Mouse (Mus musculus): ENCODE measurements at regions not wholly inside any gene's neighbourhood (a gene's known extent, or its start where the extent isn't known, plus 50 kb on each side); places are given as distances from the start of the nearest gene placed in this dataset.

DNA sequence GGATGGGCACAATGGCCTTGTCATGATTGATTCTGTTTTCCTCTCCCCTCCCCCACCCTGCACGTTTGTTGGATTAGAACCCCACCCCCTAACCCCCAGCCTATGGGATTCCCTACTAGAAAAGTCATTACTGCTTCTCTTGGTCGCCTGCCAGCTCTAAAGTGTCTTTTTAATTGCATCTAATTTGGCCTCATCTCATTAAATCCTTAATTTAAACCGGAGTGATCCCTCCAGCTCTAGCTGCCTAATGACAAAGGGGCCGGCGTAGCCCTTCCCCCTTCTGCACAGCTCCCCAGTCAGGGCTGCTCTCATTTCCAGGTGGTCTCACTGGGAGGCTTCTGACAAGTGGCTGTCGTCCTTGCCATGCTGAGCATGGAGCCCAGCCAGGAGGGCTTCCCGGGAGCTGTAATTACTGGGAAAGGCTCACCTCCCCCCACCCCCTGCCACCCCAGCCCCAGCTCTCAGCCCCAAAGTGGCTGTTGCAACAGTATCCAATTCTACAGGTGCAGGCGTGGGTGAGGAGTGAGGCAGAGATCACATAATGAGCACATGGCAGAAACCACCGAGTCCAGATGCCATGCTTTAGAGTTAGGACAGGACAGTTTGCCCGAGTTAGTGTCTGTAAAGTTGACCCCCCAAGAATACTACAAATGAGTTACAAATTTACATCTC lies 84.8 kb upstream of the Aldh1b1 start:
- DNase-seq (ENCODE audit: low spot score in 2 of 2) = no peak

DNA sequence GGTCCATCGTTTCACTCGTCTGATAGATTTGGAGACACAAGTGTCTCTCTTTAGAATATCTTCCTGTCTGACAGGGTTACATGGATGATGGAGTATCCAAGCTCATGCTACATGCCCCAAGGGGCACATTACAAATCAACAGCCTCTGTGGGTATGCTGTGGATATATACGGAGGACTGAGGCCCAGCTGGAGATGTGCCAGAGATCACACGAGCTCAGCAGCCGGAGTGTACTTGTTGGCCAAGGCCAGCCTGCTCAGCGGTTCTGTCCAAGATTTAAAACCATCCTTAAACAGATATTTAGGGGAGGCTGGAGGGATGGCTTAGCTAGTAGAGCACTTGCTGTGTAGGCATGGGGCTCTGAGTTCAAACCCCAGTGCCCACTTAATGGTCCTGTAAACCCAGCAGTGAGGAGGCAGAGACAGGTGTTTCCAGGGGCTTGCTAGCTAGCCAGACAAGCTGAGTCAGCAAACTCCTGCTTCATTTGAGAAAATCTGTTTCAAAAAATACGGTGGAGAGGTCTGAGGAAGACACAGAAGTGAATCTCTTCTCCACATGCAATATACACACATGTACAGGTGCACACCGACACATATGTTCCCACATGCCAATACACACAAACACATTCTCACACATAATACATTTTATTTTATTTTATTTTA lies 85.6 kb upstream of the Aldh1b1 start:
- no peak for DNase-seq (ENCODE audit: low spot score in 2 of 2)

DNA sequence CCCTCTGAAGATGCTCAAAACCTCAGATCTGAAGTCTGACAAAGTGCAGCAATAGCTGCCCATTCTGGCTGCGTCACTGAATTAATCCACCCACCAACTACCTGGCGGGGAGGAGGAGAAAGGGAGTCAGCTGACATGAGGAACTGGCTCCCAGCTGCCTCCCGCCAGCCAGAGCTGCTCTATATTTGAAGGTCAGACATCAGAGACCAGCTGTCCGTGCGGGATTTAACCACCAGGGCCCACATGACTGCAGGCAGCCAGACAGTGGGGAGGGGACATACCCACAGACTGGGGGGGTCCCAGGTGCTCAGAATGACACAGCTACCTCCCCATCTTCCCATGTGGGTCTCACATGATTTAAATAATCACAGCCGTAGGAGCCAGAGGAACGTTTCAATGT lies 94.8 kb upstream of the Aldh1b1 start:
- no peak for DNase-seq (ENCODE audit: low spot score in 2 of 2)

DNA sequence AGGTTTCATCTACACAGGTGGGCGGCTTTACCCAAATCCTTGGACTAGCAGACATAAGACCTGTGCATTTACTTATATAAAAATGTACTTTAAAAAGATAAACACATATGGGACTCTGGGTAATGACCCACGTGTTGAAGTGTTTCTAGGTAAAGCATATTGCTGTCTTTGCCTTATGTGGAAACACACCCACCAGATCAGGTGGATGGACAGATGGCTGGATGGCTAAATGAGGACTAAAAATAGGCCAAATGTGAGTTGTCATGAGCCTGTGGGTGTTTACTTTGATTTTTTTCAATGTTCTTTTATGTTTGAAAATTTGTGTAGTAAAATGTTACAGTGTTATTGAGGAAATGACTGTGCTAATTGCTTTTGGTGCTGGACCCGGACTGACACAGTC lies 99.2 kb upstream of the Aldh1b1 start:
- peak in 1 of 2 experiments; percentile 55 for DNase-seq (ENCODE audit: low spot score in 2 of 2)

DNA sequence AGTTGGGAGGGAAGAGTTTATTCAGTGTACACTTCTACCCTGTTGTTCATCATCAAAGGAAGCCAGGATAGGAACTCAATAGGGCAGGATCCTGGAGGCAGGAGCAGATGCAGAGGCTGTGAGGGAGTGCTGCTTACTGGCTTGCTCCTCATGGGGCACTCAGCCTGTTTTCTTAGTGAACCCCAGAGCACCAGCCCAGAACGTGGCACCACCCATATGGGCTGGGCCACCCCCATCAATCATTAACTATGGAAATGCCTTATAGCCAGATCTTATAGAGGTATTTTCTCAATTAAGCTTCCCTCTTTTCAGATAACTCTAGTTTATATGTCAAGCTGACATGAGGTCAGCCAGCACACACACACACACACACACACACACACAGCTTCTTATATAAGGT lies 103.6 kb upstream of the Aldh1b1 start:
- no peak for DNase-seq (ENCODE audit: low spot score in 2 of 2)

DNA sequence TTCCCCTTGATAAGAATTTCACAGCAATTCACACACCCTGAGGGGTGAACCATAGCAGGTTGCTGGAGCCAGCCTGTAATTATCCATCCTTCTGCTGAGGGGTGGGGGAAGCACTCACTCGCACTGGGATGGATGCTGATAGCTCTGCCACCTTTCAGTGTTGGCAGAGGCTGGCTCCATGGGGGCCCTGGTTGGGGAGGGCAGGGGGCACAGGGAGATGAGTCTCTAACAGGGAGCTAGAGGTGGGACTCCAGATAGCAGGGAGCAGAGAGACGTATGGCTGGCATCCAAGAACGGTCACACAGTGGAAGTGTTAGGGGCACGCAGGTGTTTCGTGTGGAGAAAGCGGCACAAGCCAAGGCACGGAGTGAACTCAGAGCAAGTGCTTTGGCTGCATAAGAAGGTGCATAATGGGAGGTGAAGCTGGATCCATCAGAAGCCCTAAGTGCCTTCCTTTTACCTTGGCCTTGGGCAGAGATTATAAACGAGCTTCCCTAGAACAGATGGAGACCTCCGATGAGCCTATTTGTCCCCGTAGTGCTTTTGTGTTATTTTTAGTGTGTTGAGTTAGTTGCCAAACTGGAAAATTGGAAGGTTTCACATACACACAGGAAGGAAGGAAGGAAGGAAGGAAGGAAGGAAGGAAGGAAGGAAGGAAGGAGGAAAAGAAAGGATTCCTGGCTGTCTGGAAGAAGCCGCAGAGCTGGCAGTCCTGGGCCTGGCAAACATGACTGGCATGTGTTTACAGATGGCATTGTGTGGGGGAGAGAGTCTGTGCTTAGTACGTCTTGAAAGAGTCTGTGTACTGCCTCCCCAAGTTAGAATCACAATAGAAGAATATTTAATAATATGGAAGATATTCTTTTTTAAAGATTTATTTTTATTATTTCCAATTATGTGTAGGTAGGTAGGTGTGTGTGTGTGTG lies 108.6 kb upstream of the Aldh1b1 start:
- peak; percentile 55 to 56 for DNase-seq (ENCODE audit: low spot score in 2 of 2)

DNA sequence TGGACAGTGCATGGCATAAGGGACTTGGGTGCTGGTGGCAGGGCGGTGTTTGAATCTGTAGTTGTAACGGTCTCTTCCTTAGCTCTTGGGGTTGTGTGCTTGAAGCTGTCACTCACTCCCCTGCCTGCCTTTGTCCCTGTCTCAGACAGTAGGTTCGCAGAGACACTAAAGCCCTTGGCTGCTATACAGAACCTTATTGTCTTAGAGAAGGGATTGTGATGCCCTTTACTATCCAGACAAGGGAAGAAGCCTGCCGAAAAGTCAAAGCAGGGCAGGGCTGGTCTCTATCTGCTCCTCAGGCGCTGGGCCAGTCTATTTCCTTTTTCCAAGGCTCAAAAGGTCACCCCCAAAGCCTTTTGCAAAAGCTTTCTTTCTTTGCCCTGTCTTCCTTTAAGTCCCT lies 109.2 kb upstream of the Aldh1b1 start:
- no peak for DNase-seq (ENCODE audit: low spot score in 2 of 2)

DNA sequence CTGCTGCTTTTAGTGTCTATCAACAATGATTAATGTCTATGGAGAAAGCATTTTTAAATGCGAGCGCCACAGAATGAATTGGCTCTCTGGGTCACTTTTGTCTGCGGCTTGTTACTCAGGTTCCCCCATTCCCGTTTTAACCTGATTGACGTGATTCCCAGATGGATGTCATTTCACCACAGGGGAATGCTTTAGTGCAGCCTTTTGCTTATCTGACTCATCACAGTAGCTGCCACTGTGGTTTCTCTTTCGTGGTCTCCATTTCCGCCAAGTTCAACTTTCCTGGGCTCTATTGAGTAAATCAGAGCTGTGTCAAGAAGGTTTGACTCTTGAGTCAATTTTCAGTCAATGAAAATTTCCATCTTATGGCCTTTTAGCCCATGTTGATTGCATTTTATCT lies 110.6 kb upstream of the Aldh1b1 start:
- DNase-seq (ENCODE audit: low spot score in 2 of 2) = no peak

DNA sequence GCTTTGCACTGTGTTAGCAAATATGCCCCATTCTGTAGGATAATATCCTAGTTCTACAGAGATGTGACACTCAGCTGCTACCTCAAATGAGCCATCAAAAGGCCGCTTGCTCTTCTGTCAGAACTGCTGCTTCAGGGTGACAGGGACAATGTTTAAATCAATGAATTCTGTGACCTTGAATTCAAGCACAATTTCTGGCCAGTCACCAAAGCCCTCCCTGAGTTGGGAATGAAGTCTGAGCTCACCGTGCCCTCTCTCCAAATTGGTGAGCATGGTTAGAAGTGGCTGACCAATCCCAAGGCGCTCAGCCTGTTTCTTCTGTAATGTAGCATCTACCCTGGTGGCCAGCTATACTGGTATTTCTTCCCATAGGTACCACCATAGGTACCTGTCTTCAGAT lies 113.8 kb upstream of the Aldh1b1 start:
- no peak for DNase-seq (ENCODE audit: low spot score in 2 of 2)

DNA sequence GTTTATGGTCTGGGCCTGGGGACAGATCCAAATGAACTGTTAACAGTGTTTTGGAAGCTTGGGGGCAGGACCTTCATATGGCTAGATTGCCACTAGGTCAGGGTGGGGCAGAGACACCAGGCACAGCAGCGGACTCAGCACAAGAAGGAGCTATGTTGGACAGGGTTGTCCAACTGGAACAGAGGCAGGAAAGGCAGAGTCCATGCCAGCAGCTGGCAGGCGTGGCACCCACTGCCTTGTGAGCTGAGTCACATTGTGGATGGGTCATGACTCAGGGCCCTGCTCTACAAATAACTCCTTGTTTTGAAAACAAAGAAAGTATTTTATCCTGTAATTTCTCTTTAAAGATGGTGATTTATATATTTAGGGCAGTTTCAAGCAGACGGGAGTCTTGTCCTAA lies 115.6 kb upstream of the Aldh1b1 start:
- no peak for DNase-seq (ENCODE audit: low spot score in 2 of 2)

DNA sequence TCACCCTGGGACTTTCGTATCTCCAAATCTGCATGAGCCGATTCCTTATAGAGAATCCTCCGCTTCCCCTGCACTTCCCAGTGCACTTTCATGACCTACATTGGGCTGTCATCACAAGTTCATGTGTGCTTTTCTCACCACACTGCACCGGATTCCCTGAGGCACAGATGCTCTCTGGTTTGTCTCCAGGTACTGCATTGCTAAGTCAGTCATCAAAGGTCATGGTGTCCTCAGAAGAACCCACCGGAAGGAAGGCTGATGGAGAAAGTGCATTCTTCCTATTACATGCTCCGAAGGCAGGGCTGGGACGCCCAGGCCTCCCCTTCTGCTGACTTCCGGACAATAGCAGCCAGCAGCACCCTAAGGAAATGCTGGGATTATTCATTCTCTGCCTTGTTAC lies 116.1 kb upstream of the Aldh1b1 start:
- DNase-seq (ENCODE audit: low spot score in 2 of 2) = no peak

DNA sequence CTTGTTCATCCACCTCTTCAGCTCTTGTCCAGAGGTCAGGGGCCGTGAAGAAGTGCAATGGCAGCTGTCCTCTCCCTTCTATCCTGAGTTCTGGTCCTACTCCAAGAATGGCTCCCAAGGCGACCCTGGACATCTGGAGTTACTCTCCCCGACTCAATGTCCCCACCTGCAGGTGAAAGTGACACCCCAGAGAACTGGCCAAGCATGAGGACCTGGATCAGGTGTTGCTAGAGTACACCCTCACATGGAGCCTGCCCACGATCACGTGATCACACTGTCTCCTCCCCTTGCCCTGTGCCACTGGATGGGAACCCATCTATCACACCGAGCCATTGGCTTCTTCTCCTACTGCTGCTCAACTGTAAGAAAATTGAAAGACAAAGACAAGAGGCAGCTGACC lies 122.7 kb upstream of the Aldh1b1 start:
- DNase-seq (ENCODE audit: low spot score in 2 of 2) = no peak

DNA sequence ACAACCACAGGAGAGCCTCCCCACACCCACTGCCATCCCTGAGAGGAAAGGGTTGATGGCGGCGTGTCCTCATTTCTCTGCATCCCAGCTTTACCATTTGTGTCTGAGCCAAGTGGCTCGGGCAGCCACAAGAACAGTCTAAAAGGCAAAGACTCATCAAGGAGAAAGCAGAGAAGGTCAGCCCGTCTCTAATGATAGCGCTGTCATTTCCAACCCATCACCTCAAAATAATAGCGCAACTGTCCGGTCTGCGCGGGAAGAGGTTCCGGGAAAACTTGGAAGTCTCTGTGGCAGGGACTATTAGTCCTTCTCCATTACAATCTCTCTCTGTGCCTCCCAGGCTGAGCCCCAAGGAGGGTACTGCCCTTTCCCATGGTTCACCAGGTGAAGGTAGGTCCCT lies 124.5 kb upstream of the Aldh1b1 start:
- no peak for DNase-seq (ENCODE audit: low spot score in 2 of 2)

DNA sequence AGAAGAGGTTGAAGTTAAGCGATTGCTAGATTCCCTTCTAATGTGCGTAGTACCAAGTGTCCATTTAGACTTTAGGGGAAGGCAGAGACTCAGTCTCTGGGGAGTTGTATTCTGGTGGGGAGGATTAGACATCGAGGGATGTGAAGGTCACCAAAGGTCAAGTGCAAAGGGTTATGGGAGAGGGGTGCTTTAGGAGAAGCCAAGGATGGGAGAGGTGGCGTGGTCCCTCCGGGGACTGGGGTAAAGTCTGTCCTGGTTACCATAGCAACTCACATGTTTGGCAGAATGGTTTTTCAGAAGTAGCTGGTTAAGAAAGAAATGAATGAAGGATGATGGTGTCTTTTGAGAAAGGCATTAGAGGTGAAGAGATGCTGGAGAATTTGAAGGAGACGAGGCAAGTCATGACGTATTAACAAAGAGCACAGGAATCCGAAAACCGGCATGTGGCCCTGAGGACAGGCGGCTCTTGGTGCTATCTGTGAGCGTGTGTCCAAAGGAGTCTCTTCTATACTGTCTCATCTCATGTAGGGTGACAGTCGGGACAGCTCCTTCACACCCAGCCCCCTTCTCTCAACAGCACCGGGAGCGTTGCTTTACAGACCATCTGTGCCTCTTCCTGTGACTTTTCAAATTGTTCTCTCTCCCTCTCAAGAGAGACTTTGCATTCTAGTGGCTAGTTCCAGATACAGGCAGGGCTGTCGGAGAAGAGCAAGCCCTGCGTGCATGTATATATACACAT lies 125.6 kb upstream of the Aldh1b1 start:
- peak; percentile 21 to 39 for DNase-seq (ENCODE audit: low spot score in 2 of 2)

DNA sequence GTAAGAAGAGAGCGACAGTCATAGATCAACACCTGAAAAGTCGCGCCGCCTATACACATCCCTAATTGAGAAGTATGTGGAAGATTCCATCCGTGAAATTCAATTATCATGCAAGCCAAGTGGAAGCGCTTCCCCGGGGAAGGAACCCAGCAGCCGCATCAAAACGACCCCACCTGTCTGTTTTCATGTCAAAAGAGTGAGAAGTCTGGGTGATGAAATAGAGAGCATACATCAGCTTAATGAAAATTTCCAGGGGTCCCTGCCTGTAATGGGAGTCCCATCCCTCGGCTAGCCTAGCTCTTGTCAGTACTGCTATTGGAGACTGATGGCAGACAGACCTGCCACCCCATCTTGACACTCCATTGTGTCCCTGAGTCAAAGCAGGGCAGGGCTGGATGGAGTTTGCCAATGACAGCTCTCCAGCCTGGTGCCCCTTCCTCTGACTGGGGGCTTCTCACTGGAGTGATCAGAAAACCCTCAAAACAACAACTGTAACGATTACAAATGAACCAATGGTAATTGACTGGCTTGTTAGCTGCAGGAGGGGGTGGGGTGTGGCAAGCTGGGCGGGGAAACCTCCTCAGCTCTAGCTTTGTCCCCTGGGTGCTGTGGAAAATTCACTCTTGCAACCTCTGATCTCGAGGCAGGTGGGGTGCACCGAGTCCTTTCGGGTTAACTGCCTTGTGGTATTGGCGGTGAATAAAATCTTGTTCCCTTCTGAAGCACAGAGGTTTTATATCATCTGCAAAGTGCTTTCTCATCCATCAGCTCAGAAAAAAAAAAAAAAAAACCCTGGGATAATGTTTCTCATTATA lies 126.4 kb upstream of the Aldh1b1 start:
- DNase-seq (ENCODE audit: low spot score in 2 of 2) = no peak

DNA sequence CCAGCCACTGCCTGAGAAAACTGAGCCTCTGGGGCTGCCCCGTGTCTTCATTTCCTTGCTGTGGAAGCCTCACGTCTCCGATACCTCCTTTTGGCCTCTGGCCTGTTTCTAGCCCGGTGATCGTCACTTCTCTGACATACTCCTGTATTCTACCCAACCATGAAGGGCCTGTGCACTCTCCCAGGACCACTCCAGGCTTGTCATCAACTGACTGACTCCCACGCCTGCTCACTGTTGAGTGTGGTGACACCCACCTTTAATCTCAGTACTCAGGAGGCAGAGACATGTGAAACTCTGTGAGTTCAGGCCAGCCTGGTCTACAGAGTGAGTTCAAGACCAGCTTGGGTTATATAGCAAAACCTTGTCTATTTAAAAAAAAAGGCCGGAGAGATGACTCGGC lies 132.1 kb upstream of the Shb start:
- no peak for DNase-seq (ENCODE audit: low spot score in 2 of 2)

DNA sequence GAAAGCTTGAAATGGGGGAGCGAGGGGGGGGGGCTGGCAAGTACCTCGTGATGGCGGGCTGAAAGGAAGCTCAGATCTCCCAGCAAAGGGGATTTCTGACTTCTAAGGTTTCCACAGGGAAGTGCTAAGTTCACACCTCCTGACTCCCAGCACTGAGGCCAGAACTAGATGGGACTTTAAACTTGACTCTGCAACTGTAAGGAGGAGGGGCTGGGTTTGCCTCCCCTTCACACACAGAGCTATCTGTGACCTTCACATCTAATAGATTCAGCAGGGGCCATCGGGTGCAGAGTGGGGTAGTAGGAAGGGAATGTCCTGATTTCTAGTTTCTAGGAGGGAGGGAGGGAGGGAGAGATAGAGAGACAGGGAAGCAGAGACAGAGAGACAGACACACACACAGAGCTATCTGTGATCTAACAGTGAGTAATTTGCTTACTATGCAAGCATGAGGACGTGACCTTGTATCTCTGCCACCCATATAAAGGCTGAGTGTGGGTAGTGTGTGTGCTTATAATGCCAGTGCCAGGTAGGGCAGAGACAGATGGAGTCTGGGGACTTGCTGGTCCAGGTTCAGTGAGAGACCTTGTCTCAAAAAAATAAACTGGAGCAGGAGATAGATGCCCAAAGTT lies 125.2 kb upstream of the Shb start:
- no peak for DNase-seq (ENCODE audit: low spot score in 2 of 2)

DNA sequence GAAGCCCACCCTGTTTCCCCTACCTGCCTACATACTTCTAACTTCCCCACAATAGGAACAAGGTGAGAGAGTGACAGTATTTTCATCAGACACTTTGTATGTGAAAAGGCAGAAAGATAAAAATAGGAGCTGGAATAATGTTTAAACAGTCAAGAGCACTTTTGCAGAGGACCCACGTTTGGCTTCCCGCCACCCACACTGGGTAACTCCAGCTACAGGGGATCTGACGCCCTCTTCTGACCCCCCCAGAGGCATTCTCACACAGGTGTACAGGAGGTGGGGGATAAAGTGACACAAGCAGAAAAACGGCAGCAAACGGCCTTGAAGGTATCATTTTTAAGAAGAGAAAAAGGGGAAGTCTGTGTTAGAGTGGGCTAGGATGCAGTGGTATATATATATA lies 123.5 kb upstream of the Shb start:
- no peak for DNase-seq (ENCODE audit: low spot score in 2 of 2)

DNA sequence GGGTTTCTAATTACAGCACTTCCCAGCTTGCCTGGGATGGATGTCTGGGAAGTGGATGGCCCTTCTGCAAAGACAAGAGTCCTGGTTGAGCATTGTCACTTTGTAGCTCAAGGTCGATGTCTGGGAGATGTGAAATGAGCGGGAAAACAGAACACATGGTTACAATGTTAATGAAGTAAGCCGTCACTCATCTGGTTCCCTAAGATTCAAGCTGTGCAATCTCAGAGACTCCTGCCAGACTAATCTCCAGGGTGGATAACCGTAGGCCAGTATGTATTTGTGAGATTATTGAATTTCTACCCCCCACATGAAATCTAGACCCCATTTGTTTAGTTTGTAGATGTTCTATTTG lies 122.5 kb upstream of the Shb start:
- no peak for DNase-seq (ENCODE audit: low spot score in 2 of 2)

All from layer of hippocampus, postnatal 14 days (tissue).